Mouse (Mus musculus) heart, adult 2 months (tissue): ENCODE results near the gene Stat3.

ENCODE experiments used
- CTCF ChIP-seq: fragments of 200-600 bp; IDR thresholded peaks from 2 replicates; pipeline ENCODE4 v1.8.1; 2022; ENCODE audit warnings: antibody characterized with exemption, mild to moderate bottlenecking, moderate library complexity
- EP300 ChIP-seq: fragments of 200-500 bp; IDR thresholded peaks from 2 replicates; pipeline ENCODE4 v1.6.1; 2011; ENCODE audit warnings: low read depth, low read length, control low read depth; ENCODE audit not compliant: insufficient read depth
- POLR2A ChIP-seq: fragments of 200-500 bp; IDR thresholded peaks from 2 replicates; pipeline ENCODE4 v1.6.1; 2011; ENCODE audit warnings: mild to moderate bottlenecking, low read depth, low read length, control low read depth; ENCODE audit not compliant: insufficient read depth

- TF ChIP-seq EP300 (no peak), CTCF (no peak), POLR2A (no peak)
Measured at GRCm38 (mm10) chr11:100908112-100908511, 31.2 kb downstream of the Stat3 start.
